In genomic region chr9:116965691-116966090, GRCm38 (mm10) we compare ENCODE assay signal across 10 mouse cellular contexts.
DNase-seq lines count a peak whose midpoint lies in the region; ATAC-seq lines count a peak whose summit lies in the region.
"Had no signal": no experiment of that assay in that cellular context is flagged by ENCODE, and none has a peak within 500 bp of the region (broad histone marks: within the 10 kb centered on the region; RNA-seq: fewer than 3 reads in every experiment).

No protein-coding gene starts in this region.

- H3K27me3 ChIP-seq in kidney, embryonic 14.5 days (ENCODE audit: control insufficient read depth, insufficient read depth, low read length) = no peaks in the 10 kb centered on the region
- H3K27me3 ChIP-seq in neural tube, embryonic 15.5 days (replicated peaks) = no peaks in the 10 kb centered on the region

- no peak overlapping the region for H3K4me3 ChIP-seq in kidney, embryonic 14.5 days (ENCODE audit: low read length)
- no peak overlapping the region for H3K4me3 ChIP-seq in neural tube, embryonic 15.5 days (replicated peaks)

- H3K36me3 ChIP-seq in kidney, embryonic 14.5 days (ENCODE audit: control insufficient read depth, insufficient read depth, low read length) = no peaks in the 10 kb centered on the region
- no peaks in the 10 kb centered on the region for H3K36me3 ChIP-seq in neural tube, embryonic 15.5 days
- H3K36me3 ChIP-seq: G1E had no signal

- ATAC-seq in kidney, embryonic 14.5 days (ENCODE audit: low FRiP score, low TSS enrichment) = 0 out of 2 replicates have a peak, but pooled peaks have one; percentile 57
- no peak for ATAC-seq in neural tube, embryonic 15.5 days (ENCODE audit: low FRiP score)

- no peak overlapping the region for H3K4me2 ChIP-seq in kidney, embryonic 14.5 days (replicated peaks; ENCODE audit: low read depth, low read length)
- H3K4me2 ChIP-seq in neural tube, embryonic 15.5 days = no peak overlapping the region

- H3K4me1 ChIP-seq in kidney, embryonic 14.5 days (ENCODE audit: control insufficient read depth, insufficient read depth, low read length) = peaks cover 7% of the 10 kb centered on the region; the same call in 1 of the 2 replicates
- peaks cover 8% of the 10 kb centered on the region for H3K4me1 ChIP-seq in neural tube, embryonic 15.5 days

- peaks cover 3% of the 10 kb centered on the region; the same call in 1 of the 2 replicates for H3K9me3 ChIP-seq in kidney, embryonic 14.5 days (ENCODE audit: control insufficient read depth, low read length)
- H3K9me3 ChIP-seq in neural tube, embryonic 15.5 days (replicated peaks) = no peaks in the 10 kb centered on the region

- H3K27ac ChIP-seq in kidney, embryonic 14.5 days (ENCODE audit: low read depth, low read length) = no peak overlapping the region
- peak overlapping the region; percentile 56 for H3K27ac ChIP-seq in neural tube, embryonic 15.5 days (replicated peaks)

- DNase-seq in adrenal gland, postnatal 10 days = peak; percentile 14
- DNase-seq in adrenal gland, adult 8-10 months = no peak
- DNase-seq in lung, postnatal 10 days = peak; percentile 38
- DNase-seq in lung, postnatal 4 days = no peak
- DNase-seq in thymus, postnatal 4 days = no peak
- no peak for DNase-seq in adrenal gland, adult 18-20 months (ENCODE audit: low spot score in 2 of 2)
- DNase-seq: heart, postnatal 4 days had no signal

- 64% methylated on average over 6 of the region's 6 CpGs for WGBS in kidney, embryonic 14.5 days
- 58% methylated on average over 6 of the region's 6 CpGs for WGBS in neural tube, embryonic 15.5 days

- no peak overlapping the region for H3K9ac ChIP-seq in kidney, embryonic 14.5 days (ENCODE audit: low read depth, low read length)
- no peak overlapping the region for H3K9ac ChIP-seq in neural tube, embryonic 15.5 days (replicated peaks)

Comparison
In these comparisons a context has a peak if more than half of its experiments do, and no peak if none do; other contexts are left out.
1. DNase-seq: peak in adrenal gland, postnatal 10 days (single experiment) and lung, postnatal 10 days (single experiment); none in adrenal gland, adult 8-10 months (single experiment), lung, postnatal 4 days (0 of 2), thymus, postnatal 4 days (single experiment) and adrenal gland, adult 18-20 months (0 of 2).